Mouse (Mus musculus) brain, embryonic 14.5 days (tissue): Measurements from ENCODE around the gene Lep.

Source experiments
- CTCF ChIP-seq: fragments of 200-500 bp; IDR thresholded peaks from 2 replicates; pipeline ENCODE4 v1.5.1; 2012; ENCODE audit warnings: inconsistent platforms, mild to moderate bottlenecking, moderate library complexity, borderline replicate concordance; ENCODE audit not compliant: insufficient read depth, insufficient read length; ENCODE audit errors: extremely low read depth
- POLR2A ChIP-seq: fragments of 200-500 bp; IDR thresholded peaks from 2 replicates; pipeline ENCODE4 v1.6.1; 2012; ENCODE audit warnings: mild to moderate bottlenecking, inconsistent platforms, borderline replicate concordance; ENCODE audit not compliant: poor library complexity, insufficient read depth, insufficient read length, severe bottlenecking; ENCODE audit errors: extremely low read depth

- no peak for TF ChIP-seq POLR2A
- TF ChIP-seq CTCF: no peak
Measured at GRCm38 (mm10) chr6:29013216-29013615, 46.8 kb upstream of the Lep start.
